Mouse (Mus musculus) lung, adult 2 months (tissue): ENCODE results near the gene Tmem120a.

Source experiments
- CTCF ChIP-seq: fragments of 200-500 bp; IDR thresholded peaks from 2 replicates; pipeline ENCODE4 v1.5.1; 2011; ENCODE audit warnings: mild to moderate bottlenecking, low read length, control low read depth; ENCODE audit not compliant: insufficient read depth
- POLR2A ChIP-seq: fragments of 200-500 bp; IDR thresholded peaks from 2 replicates; pipeline ENCODE4 v1.6.1; 2011; ENCODE audit warnings: low read depth, mild to moderate bottlenecking, control low read depth, low read length, borderline replicate concordance; ENCODE audit errors: extremely low read depth

GRCm38 (mm10) chr5:135721076-135721475 lies 23.2 kb downstream of the Tmem120a start:
- TF ChIP-seq POLR2A (no peak), CTCF (no peak)
